Mouse (Mus musculus) mouse trophoblast stem cell (cell line): ENCODE measurements around the gene Gab1.

ENCODE experiments used
- in situ Hi-C, 2 experiments: fragments of 300-500 bp; cut with MseI, MboI; formaldehyde crosslinking; loops; 2 replicates in 1 of 2; 3 replicates in 1 of 2; pipeline ENCODE4 v1.15.1; 2025

The Gab1 gene

GRCm38 (mm10) chr8:80843744-80844434 is 36.4 kb downstream of the Gab1 start:
- in situ Hi-C loops: no loop called here

- in situ Hi-C loops: no loop called here
Observed at GRCm38 (mm10) chr8:80842514-80842913, 37.8 kb downstream of the Gab1 start.

GRCm38 (mm10) chr8:80840090-80840489 is 40.2 kb downstream of the Gab1 start:
- in situ Hi-C loops: no loop called here

- in situ Hi-C loops: no loop called here
Observed at GRCm38 (mm10) chr8:80838199-80838598, 42.1 kb downstream of the Gab1 start.

- in situ Hi-C loops: no loop called here
Observed at GRCm38 (mm10) chr8:80835401-80835800, 44.9 kb downstream of the Gab1 start.

GRCm38 (mm10) chr8:80834443-80834842 is 45.9 kb downstream of the Gab1 start:
- in situ Hi-C loops: no loop called here

- in situ Hi-C loops: no loop called here
Observed at GRCm38 (mm10) chr8:80832534-80832933, 47.8 kb downstream of the Gab1 start.

- in situ Hi-C loops: no loop called here
Observed at GRCm38 (mm10) chr8:80831876-80832524, 48.3 kb downstream of the Gab1 start.

GRCm38 (mm10) chr8:80830724-80831566 is 49.4 kb downstream of the Gab1 start:
- in situ Hi-C loops: no loop called here

- in situ Hi-C loops: no loop called here
Observed at GRCm38 (mm10) chr8:80830141-80830540, 50.2 kb downstream of the Gab1 start.

- in situ Hi-C loops: no loop called here
Observed at GRCm38 (mm10) chr8:80826996-80827395, 53.3 kb downstream of the Gab1 start.

GRCm38 (mm10) chr8:80825136-80825535 is 55.2 kb downstream of the Gab1 start:
- in situ Hi-C loops: no loop called here

GRCm38 (mm10) chr8:80824426-80824825 is 55.9 kb downstream of the Gab1 start:
- in situ Hi-C loops: no loop called here

- in situ Hi-C loops: no loop called here
Observed at GRCm38 (mm10) chr8:80823250-80823649, 57.1 kb downstream of the Gab1 start.

- in situ Hi-C loops: no loop called here
Observed at GRCm38 (mm10) chr8:80821367-80822225, 58.7 kb downstream of the Gab1 start.

GRCm38 (mm10) chr8:80818978-80819377 is 61.3 kb downstream of the Gab1 start:
- in situ Hi-C loops: no loop called here

GRCm38 (mm10) chr8:80817065-80817464 is 63.3 kb downstream of the Gab1 start:
- in situ Hi-C loops: no loop called here

GRCm38 (mm10) chr8:80815179-80815578 is 65.1 kb downstream of the Gab1 start:
- in situ Hi-C loops: no loop called here

- in situ Hi-C loops: no loop called here
Observed at GRCm38 (mm10) chr8:80814087-80814791, 66.1 kb downstream of the Gab1 start.

GRCm38 (mm10) chr8:80813439-80813838 is 66.9 kb downstream of the Gab1 start:
- in situ Hi-C loops: no loop called here

- in situ Hi-C loops: no loop called here
Observed at GRCm38 (mm10) chr8:80811591-80811991, 68.7 kb downstream of the Gab1 start.
